Mouse (Mus musculus): ENCODE results near the gene Palm. TPM values are rescaled to one million over a fixed set of nuclear protein-coding genes. Genes with fewer than 3 reads are reported as not detected.

Gene Palm
- total RNA-seq, 2 experiments from 2014 or later, result 75.4 to 93.7 TPM

DNA sequence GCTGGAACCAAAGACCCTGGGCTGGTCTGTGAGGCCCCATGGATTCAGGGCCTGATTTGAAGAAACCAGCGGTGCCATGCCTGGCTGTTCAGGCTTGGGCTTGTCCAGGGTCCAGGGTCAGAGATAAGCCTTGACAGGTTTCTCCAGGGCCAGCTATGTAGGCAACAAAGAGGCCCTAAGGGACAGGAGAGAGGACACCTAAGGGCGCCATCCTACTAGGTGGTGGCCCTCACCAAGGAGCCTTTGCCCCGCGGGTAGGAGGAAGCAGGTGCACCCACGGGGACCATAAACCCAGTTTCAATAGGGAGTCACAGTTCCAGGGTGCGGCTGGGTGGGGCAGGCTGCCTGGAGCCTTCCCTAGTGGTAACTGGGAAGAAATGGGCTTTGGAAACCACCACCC lies 29.6 kb downstream of the Palm start:
- no peak for DNase-seq

DNA sequence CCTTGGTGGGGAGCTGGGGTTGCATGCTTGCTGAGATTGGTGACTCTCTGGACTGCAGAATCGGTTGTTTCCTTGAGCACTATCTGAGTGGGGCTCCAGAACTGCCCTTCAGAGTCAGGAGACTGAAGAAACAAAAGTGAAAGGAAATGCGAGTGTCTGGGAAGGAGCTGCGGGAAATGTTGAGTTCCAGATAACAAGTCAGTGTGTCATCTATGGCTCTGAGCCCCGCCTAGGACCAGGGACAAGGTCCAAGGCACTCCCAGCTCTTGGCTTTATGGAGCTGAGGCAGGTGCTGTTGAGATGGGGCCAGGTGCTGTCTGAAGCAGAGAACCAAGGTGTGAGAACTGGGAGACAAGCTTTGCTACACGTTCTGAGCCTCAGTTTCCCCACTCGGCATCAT lies 31.0 kb downstream of the Palm start:
- peak in 1 of 2 experiments; percentile 46 for DNase-seq

DNA sequence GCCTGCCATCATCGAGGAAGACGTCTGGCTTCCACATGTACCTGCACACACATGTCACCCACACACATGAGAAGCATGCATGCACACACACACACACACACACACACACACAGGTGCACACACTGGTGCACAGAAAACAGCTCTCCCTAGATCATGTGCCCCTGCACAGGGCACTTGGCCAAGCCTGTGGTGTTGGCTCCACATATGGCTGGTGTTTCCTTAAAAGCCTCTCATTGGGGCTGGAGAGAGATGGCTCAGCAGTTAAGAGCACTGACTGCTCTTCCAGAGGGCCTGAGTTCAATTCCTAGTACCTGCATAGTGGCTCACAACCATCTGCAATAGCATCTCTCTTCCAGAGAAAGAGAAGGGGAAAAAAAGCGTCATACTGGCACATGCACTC lies 38.2 kb downstream of the Palm start:
- no peak for DNase-seq

DNA sequence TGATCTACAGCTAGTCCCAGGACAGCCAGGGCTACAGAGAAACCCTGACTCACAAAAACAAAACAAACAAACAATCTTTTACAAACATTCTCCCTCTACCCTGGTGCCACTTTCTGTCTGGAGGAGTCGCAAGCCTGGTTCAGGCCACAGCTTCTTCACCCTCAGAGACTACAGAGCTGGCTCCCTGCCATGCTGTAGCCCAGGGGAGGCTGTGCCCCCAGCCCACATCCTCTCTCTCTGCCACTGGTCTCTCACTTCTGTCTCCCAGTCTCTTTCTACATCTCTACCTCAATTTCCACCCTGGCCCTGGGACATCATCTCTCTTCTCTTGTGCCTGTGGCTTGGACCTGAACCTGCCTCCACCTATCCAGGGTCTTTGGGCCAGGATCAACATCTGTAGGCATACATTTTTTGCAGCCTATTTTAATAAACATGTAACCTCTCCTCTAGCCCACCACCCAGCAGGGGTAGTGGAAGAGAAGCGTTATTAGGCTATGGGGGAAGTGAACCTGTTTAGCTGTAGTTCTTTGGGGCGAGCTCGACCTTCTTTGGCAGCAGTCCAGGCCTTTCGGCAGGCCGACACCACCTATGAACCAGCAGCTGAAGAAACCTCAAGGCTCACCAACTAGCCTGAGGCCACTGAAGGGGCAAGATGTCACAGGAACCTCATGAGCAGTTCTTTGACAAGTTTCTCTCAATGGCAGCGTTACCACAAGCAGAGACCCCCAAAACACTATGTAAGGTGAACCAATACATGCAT lies 38.8 kb downstream of the Palm start:
- no peak for DNase-seq

DNA sequence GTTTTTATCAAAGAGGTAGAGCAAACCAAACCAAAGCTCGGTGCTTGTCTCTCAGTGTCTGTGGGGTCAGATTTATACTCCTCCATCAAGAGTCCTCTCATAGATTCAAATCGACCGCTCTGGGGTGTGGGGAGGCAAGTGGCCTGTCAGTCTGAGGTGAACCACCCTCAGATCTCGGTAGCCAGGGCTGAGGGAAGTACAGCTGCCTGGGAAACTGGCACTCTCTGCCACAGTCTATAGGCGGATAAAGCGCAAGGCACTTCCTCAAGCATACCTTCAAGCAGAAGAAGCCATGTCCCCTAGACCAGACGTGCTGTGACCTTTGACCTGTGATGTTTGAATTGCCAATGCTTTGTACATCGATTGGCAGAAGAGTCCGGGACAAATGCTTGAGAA lies 39.4 kb downstream of the Palm start:
- DNase-seq, result no peak

DNA sequence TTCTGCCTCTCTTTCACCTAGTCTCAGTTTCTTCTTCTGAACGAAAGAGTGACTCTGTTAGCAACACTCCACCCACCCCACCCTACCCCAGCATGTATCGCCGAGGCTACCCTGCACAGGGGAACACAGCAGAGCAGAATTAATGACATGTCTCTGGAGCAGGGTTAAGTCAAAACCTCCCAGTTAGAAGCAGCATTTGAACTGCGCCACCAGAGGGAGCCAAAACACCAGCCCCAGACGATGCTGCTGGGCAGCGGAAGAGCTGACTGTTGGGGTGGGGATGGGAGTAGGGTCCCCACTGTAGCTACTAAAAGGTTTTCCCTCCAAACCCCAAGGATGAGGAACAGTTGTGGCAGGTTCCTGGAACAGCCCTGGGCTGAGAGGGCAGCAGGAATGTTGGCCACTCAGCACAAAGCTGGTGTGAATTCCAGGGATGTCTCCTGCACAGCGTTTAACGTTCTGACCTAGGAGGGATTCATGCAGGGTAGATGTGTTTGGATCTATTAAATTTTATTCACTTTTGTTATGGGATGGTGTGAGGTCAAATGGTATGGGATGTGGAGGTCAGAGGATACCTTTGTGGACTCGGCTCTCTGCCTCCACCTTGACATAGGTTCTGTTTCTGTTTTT lies 41.5 kb downstream of the Palm start:
- peak; percentile 82 to 87 for DNase-seq

DNA sequence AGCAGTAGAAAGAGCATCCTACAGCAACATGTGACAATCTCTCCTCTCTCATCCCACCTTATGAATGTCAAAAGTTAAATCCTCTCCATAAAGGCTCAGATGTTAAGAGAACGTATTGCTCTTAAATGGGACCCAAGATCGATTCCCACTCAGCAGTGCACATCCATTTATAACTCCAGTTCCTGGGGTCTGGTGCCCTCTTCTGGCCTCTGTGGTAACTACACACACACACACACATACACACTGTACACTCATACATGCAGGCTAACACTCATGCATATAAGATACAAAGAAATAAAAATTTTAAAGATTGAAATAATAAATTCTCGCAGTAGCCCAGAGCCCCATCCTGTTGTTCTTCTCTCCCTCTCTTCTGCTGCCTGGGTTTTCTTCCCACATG lies 43.5 kb downstream of the Palm start:
- DNase-seq, result no peak

DNA sequence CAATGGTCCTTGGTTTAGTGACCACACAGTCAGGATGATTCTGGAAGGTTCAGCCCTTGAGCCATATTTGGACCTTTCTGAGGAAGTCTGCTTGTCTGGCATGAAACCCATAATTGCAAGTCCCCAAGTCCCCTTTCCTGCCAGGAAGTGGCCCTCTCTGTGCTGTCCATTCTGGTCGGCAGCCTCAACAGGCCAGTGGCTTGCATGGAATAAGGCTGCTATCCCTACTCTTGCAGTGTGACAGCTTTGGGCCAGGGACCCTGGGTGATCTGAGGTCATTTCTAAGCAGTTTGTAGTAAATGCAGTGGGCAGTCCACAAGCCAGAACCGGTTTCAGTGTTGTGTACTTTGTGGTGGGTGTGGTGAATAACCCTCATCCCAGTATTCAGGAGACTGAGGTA lies 44.8 kb downstream of the Palm start:
- no peak for DNase-seq

DNA sequence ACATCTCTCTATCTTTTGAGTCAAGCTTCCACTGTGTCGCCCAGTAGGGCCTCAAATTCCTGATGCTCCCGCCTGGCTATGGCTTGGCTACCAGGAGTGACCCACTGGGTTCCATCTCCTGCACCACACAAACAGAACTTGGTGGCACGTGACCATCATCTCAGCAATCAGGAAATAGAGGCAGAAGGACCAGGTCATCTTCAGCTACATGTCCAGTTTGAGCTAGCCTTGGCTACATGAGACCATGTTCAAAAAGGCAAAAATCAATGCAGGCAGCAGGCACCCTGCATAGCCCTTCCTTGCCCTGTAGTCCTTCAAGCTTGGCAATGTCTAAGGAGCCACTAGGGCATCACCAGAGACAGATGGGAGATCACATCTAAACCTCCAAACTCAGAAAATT lies 46.7 kb downstream of the Palm start:
- DNase-seq, result no peak

DNA sequence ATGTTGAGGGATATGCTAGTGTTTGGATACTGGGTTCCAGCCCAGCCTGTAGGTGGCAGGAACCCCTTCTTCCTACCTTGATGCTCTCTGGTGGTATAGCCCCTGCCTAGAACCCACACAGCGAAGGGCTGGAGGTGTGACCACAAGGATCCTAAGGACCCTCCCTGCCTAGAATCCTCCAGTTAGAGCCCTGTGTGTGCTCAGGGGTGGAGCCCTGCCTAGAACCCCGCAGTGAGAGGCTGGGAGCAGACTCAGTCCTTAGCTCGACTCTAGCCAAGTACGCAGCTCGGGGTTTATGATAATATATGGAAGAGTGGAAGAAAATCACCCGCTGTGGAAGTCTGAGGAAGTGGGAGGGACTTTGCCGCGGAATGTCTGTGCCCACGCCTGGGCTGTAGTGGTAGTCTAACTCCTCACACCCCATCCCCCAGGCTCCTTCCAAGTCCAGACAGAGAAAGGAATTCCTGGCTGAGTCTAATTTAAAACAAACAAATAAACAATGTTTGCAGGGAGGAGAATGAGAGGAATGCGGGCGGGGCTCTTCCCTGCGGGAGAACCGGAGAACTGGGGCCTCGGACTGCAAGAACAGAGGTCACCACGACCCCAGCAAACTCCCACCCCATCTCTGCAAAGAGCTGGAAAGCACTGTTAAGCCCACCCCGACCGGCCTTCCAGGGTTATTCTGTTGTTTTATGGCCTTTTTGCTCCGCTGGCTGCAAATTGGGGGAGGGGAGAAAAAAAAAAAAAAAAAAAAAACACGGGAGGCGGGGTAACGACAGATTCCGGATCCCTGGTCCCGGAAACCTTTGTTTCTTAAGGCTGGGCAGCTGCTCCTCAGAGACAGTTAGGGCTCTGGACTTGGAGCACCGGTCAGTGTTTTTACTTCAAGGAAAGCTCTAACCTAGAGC lies 47.5 kb downstream of the Palm start:
- DNase-seq, result peak; percentile 62 to 67

DNA sequence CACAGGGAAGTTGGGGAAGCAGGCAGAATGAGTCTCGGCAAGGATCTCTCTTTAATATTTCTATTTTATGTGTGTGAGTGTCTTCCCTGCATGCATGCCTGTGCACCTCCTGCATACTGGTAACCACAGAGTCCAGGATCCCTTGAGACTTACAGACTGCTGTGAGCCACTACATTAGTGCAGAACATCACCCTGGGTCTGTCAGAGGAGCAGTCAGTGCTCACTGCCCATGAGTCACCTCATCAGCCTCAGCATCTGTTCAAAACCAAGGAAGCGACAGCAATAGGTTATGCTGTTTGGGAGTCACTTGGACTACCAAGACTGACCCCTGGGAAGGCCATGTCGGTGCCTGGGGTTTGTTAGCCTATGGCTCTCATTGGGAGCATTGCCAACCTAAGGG lies 49.0 kb downstream of the Palm start:
- DNase-seq, result no peak

DNA sequence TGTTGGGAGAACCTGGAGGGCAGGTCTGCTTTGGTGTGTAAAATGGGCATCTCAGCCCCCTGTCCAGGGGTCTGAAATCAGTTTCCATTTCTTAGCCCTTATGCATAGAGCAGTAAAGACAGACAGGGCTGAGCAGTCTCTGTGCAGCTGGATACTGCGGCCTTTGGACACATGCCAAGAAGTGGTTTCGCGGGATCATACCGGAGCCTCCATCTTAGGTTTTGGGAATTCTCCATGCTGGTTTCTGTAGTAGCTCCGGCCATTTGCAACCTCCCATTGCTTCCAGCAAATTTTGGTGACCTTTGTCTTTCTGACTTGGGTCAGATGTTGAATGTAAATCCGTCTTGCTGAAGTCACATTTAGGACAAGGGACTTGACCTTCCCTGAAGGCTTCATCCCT lies 50.1 kb downstream of the Palm start:
- DNase-seq, result peak in 1 of 2 experiments; percentile 58

DNA sequence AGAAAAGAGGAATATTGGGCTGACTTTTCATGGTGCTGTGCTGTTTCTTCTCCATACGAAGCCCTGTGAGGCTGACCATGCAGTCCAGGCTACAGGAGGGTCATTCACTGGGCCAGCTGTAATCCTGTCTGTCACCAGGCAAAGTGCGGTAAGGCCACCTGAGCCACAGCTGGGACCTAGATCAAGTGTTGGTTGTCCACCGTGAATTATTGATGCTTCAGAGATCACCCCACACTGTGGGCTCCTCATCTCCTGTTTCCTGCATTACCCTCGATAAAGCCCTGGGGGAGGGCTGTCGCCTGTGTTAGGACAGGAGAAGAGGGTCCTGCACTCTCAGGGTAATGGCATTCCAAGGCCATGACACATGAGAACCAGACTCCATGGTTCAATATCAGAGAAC lies 53.2 kb downstream of the Palm start:
- no peak for DNase-seq

DNA sequence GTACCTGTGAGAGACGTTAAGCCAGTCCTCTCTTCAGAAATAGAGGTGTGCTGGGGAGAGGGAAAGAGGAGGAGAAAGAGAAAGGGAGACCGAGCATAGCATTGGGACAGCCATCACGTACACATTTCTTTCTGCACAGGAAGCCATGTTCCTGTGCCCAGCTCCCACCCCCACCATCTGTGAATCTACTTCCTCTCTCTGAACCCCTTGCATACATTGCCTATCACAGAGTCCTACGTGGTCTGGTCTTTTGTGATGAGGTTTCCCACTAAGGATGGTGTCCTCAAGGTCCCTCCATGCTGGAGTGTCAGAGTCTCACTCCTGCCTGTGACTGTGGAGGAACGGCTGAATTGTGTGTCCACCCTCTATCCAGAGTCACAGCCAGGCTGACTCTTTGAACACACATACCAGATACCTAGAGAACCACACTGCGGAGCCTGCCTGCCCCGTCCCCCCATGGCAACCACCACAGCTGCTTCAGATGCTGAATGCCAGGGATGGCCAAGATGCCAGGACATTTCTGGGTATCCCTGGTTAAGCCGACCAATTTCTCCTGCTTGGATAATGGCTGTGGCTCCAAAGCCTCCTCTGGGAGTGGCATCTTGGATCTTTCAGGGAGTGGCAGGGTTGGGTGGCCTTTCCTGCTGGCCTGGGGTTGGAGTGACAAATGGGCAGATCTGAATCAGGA lies 56.7 kb downstream of the Palm start:
- no peak for DNase-seq

DNA sequence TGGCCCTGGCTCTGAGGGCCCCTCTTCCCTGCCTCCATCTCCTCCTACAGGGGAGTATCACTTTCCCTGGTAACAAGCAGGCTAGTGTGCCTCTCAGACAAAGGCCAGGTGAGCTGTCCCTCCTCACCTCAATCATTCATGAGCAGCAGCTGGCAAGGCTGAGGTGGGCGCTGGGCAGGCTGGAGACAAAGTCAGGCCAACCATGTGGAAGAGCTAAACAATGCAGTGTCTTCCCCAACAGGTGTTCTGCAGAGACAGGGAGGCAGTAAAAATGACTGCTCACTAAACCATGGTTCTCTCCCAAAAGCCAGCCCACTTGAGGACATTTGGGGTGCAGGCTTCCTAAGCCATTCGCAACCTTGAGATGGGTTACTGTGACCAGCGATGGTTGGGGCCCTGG lies 58.3 kb downstream of the Palm start:
- no peak for DNase-seq

DNA sequence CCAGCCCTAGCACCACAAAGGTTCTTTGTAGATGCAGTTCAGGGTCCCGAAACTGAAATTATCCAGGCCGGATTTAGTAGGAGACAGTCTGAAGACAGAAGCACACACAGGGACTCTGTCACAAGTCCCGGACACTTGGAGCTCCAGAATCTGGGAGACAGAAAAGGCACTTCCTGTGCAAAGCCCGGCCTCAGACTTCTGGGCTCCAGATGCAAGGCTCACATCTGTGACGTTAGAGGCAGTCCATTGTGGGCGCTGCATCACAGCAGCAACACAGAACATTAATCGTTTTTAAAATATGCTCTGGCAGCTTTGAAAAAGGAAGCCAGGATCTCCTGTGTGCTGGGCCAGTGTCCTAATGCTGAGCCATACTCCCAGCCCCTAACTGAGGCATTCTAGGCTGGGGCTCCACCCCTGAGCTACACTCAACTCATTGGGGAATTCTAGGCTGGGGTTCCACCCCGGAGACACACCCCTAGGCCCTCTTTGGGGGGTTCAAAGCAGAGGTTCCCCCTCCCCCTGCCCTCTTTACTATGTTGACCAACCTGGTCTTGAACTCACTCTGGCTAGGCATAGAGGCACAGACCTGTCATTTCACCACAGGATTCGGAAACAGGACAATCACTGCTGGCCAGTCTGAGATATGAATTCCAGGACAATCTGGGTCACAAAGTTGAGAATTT lies 58.9 kb downstream of the Palm start:
- peak in 1 of 2 experiments; percentile 45 for DNase-seq

DNA sequence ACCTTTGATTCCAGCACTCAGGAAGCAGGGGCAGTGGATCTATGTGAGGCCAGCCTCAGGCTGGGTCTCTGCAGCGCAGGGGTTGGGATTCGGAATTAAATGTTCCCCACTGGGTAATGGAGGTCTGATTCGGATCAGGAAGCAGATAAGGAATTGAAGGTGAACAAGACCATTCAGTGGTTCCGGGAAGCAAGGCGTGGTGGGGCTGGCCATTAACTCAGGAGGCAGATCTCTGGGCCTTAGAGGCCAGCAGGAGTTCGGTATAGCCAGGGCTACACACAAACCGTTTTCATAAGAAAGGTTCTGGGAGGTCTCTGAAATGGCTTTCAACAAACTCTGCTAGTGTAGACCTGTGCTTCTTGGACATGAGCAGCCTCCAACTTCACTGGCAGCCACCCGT lies 59.5 kb downstream of the Palm start:
- DNase-seq, result no peak

DNA sequence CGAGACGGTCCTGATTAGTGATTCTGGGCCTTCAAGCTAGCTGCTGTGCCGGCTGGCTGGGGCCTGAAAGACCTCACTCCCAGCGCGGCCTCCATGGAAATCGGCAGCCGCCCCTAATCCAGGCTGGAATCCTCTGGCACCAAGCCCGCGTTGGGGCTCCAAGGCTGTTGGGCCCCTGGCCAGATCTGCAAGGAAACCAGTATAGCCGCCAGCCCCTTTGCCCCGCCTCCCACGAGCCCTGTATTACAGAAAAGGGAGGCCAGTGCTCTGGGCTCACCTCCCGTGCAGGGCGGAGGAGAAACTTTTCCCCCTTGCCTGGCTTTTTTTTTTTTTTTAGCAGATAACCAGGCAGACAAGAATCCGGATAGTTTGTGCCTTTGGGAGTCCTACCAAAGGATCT lies 60.0 kb downstream of the Palm start:
- peak; percentile 96 to 97 for DNase-seq

DNA sequence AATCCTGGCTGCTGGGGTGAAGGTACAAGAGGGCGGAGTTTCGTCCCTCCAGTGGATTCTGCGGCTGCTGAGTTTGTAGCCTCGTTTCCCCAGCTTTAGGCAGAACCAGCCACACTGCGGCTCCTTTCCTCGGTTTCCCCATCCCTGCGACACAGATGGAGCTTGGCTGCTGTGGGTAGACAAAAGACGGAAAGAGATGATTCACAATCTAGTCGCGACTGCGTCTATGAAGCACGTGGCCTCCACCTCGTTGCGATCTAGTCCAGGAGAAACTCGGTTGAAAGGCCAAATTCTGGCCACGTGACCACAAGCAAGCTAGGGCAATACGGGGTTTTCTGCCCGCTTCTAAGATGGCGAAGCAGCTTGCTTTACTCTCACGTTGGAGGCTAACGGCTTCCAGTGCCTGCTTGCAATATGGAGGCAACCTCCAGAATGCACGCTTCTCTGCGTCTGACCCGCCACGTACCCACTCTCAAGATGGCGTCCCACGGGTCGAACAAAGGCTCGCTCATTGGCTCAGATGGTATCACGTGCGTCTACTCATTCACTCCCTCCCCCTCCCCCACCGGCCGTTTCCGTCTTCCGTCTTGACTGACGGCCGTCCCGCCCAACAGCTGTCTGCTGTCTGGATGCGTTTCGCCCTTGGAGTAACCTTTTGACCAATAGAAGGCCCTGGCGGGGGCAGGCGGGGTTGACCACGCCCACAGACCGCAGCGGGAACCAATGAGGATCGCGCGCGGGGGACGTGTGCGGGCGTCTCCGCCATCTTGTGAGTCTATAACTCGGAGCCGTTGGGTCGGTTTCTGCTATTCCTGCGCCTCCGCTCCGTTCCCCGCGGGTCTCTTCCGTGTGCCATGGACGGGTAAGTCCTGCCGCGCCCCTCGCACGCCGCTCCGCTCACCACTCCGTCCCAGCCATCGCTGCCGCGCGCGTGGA lies 60.8 kb downstream of the Palm start, which contains the start of gene Ptbp1:
Gene Ptbp1, plus strand, starts transcription at position 568 of the 936 bp plus-strand sequence.
- DNase-seq, result peak; percentile 99

DNA sequence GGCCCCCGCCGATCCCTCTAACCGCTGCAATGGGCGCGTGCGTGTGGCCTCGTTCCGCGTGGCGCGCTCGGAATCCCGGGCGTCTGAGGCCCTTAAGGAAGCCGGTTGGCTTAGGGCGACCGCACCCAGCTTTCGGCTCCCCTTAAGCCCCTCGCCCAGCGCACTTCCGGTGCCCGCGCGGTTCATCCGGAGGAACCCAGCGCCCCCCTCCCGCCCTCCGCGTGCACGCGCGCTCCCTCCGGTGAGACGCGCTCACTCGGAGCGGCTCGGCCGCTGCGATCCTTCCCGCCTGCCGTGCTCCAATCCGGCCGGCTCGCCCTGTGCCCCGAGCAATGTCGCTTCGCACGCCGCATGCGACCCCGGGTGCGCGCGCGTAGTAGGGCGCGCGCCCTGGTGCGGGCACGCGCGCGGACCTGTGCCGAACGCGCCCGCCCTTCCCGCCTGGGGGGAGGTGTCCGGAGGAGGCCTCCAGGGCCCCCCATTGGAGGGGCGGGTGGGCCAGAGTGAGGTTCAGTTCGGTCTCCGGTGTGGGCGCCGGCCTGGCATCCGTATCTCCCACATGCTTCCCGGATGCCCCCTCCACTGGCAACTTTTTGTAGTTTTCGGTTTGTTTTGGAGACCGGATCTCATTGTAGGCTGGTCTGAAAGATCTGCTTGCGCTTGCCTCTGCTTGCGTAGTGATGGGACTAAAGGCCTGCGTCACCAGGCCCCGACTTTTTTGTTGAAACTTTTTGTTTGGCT lies 61.6 kb downstream of the Palm start:
- peak; percentile 70 to 82 for DNase-seq
